8 mouse cellular contexts compared by ENCODE assay signal in genomic region chrX:169991128-169991873, GRCm38 (mm10). TPM values are rescaled to one million over a fixed set of nuclear protein-coding genes. Genes with fewer than 3 reads are reported as not detected.
DNase-seq lines count a peak whose midpoint lies in the region; ATAC-seq and TF ChIP-seq lines count a peak whose summit lies in the region.
"Not testable (repeated sequence)": the region's sequence is repeated elsewhere in the genome, so short reads cannot be mapped to it uniquely, and the experiment has no call there.

No protein-coding gene starts in this region.

- peak; percentile 100 for DNase-seq in B cell, adult 2 months
- DNase-seq in brain, adult 2 months (ENCODE audit: low read depth, low spot score), result peak; percentile 95
- DNase-seq in fibroblast of lung, adult 2 months (ENCODE audit: low read depth), result peak; percentile 100
- DNase-seq in kidney, postnatal 0 days (ENCODE audit: low spot score), result not testable (repeated sequence)
- DNase-seq in liver, adult 2 months (ENCODE audit: extremely low read depth, low read depth, low spot score), result peak; percentile 82
- peak; percentile 91 to 95 for DNase-seq in spleen, postnatal 10 days (ENCODE audit: low spot score in 2 of 2)

- not testable (repeated sequence) for H3K79me2 ChIP-seq in liver, adult 2 months (ENCODE audit: control insufficient read depth, insufficient read depth, low read length)

- peak; percentile 23 for ATAC-seq in heart, embryonic 13.5 days (ENCODE audit: extremely low read depth, insufficient number of reproducible peaks, low FRiP score, low TSS enrichment)
- peak; percentile 63 for ATAC-seq in kidney, postnatal 0 days (replicated peaks; ENCODE audit: low FRiP score, low read depth)
- ATAC-seq in midbrain, embryonic 16.5 days, result not testable (repeated sequence)

- H3K9ac ChIP-seq in heart, embryonic 13.5 days; kidney, postnatal 0 days (ENCODE audit: low read depth, low read length); liver, adult 2 months (ENCODE audit: low read depth, low read length); midbrain, embryonic 16.5 days (ENCODE audit: low read depth, low read length): not testable (repeated sequence)

- H3K27ac ChIP-seq in heart, embryonic 13.5 days (replicated peaks); kidney, postnatal 0 days; liver, adult 2 months (replicated peaks; ENCODE audit: insufficient read depth, low read depth, low read length); midbrain, embryonic 16.5 days (ENCODE audit: low read length): not testable (repeated sequence)

- not testable (repeated sequence) for H3K27me3 ChIP-seq in heart, embryonic 13.5 days (replicated peaks); kidney, postnatal 0 days (ENCODE audit: insufficient read depth, low read length); liver, adult 2 months (ENCODE audit: control insufficient read depth, insufficient read depth, low read length); midbrain, embryonic 16.5 days (ENCODE audit: control insufficient read depth, insufficient read depth, low read depth, low read length)

- 30% methylated on average over 20 of the region's 28 CpGs for WGBS in heart, embryonic 13.5 days
- 27% methylated on average over 28 of the region's 28 CpGs for WGBS in kidney, postnatal 0 days
- 11% methylated on average over 13 of the region's 28 CpGs for WGBS in liver, adult 2 months
- 9% methylated on average over 16 of the region's 28 CpGs for WGBS in midbrain, embryonic 16.5 days

- H3K9me3 ChIP-seq in heart, embryonic 13.5 days, result peaks cover 37% of the 10 kb centered on the region
- peaks cover 24% of the 10 kb centered on the region; the same call in 1 of the 2 replicates for H3K9me3 ChIP-seq in kidney, postnatal 0 days (replicated peaks; ENCODE audit: low read length)
- H3K9me3 ChIP-seq in midbrain, embryonic 16.5 days (replicated peaks; ENCODE audit: control insufficient read depth, low read length, poor library complexity, severe bottlenecking), result peaks cover 23% of the 10 kb centered on the region

- TF ChIP-seq CTCF in kidney, postnatal 0 days (IDR thresholded peaks at IDR 0.05; ENCODE audit: low read depth); liver, adult 2 months (IDR thresholded peaks at IDR 0.05; ENCODE audit: low read depth, low read length): not testable (repeated sequence)

- TF ChIP-seq POLR2A in liver, adult 2 months (IDR thresholded peaks at IDR 0.05; ENCODE audit: extremely low read depth, insufficient read depth, low read length), result not testable (repeated sequence)

- H3K4me3 ChIP-seq in heart, embryonic 13.5 days; kidney, postnatal 0 days (replicated peaks; ENCODE audit: low read depth, low read length); liver, adult 2 months (ENCODE audit: insufficient read depth, low read depth, low read length); midbrain, embryonic 16.5 days (ENCODE audit: low read depth, low read length): not testable (repeated sequence)

- H3K4me2 ChIP-seq in heart, embryonic 13.5 days, result peak overlapping the region; percentile 51
- H3K4me2 ChIP-seq in kidney, postnatal 0 days (ENCODE audit: low read length), result peak overlapping the region; percentile 17
- peak overlapping the region; percentile 20; the same call in 1 of the 2 replicates for H3K4me2 ChIP-seq in midbrain, embryonic 16.5 days (ENCODE audit: low read length)

- peaks cover 34% of the 10 kb centered on the region for H3K36me3 ChIP-seq in heart, embryonic 13.5 days
- H3K36me3 ChIP-seq in kidney, postnatal 0 days (ENCODE audit: insufficient read depth, low read length), result peaks cover 11% of the 10 kb centered on the region
- not testable (repeated sequence) for H3K36me3 ChIP-seq in liver, adult 2 months (ENCODE audit: control insufficient read depth, insufficient read depth, low read length)
- H3K36me3 ChIP-seq in midbrain, embryonic 16.5 days (ENCODE audit: control insufficient read depth, insufficient read depth, low read length), result peaks cover 22% of the 10 kb centered on the region

- not testable (repeated sequence) for H3K4me1 ChIP-seq in heart, embryonic 13.5 days; kidney, postnatal 0 days (replicated peaks; ENCODE audit: insufficient read depth, low read length); liver, adult 2 months (ENCODE audit: control insufficient read depth, insufficient read depth, low read length); midbrain, embryonic 16.5 days (ENCODE audit: control insufficient read depth, insufficient read depth, low read length)

RNA-seq across cellular contexts. Expression of gene Gm21887, which starts 18.2 kb away (rescaled TPM):
- polyA plus RNA-seq in heart, embryonic 13.5 days (2015; fragmentation: Nextera tagmentation; extraction: Ambion mirVana), result 101 and 109 TPM in 2 replicates
- polyA plus RNA-seq in kidney, postnatal 0 days (2015; fragmentation: Nextera tagmentation; extraction: Ambion mirVana), result 41.1 and 106 TPM in 2 replicates
- 8.0 and 11.5 TPM in 2 replicates for total RNA-seq in liver, adult 2 months (2014; rRNA removed)
- 102 and 123 TPM in 2 replicates for polyA plus RNA-seq in liver, adult 2 months (2012; rRNA removed)
- polyA plus RNA-seq in midbrain, embryonic 16.5 days (2015; fragmentation: Nextera tagmentation; extraction: Ambion mirVana), result 124 and 217 TPM in 2 replicates
